Mouse (Mus musculus) testis, adult 2 months (tissue): Measurements from ENCODE around the gene Efcc1. TPM values are rescaled to one million over a fixed set of nuclear protein-coding genes. Genes with fewer than 3 reads are reported as not detected.

Source experiments
- H3K27ac ChIP-seq: fragments of 200-500 bp; 2 replicates; pipeline ENCODE4 v1.5.1; 2012; ENCODE audit warnings: low read depth, low read length; ENCODE audit not compliant: control insufficient read depth, insufficient read depth
- H3K27me3 ChIP-seq: fragments of 200-500 bp; 2 replicates; pipeline ENCODE4 v1.6.1; 2012; ENCODE audit warnings: mild to moderate bottlenecking, low read length, moderate library complexity; ENCODE audit not compliant: control insufficient read depth, insufficient read depth
- H3K36me3 ChIP-seq: fragments of 200-500 bp; 2 replicates; pipeline ENCODE4 v1.6.1; 2012; ENCODE audit warnings: mild to moderate bottlenecking, low read length; ENCODE audit not compliant: control insufficient read depth, insufficient read depth
- H3K4me1 ChIP-seq: fragments of 200-500 bp; 2 replicates; pipeline ENCODE4 v1.6.1; 2012; ENCODE audit warnings: low read length; ENCODE audit not compliant: control insufficient read depth, insufficient read depth
- H3K4me3 ChIP-seq: fragments of 200-500 bp; 2 replicates; pipeline ENCODE4 v1.5.1; 2012; ENCODE audit warnings: low read depth, mild to moderate bottlenecking, low read length, moderate library complexity, mixed read lengths; ENCODE audit not compliant: control insufficient read depth
- CTCF ChIP-seq: fragments of 200-500 bp; IDR thresholded peaks from 2 replicates; pipeline ENCODE4 v1.5.1; 2012; ENCODE audit warnings: low read depth, mild to moderate bottlenecking, inconsistent platforms, low read length, moderate library complexity; ENCODE audit not compliant: control insufficient read depth, insufficient read depth, insufficient replicate concordance
- POLR2A ChIP-seq: fragments of 200-500 bp; IDR thresholded peaks from 2 replicates; pipeline ENCODE4 v1.6.1; 2012; ENCODE audit warnings: low read depth, mild to moderate bottlenecking, inconsistent platforms, low read length, moderate library complexity; ENCODE audit not compliant: control insufficient read depth
- polyA plus RNA-seq: library from polyadenylated mRNA; depleted of rRNA; stranded (reverse); fragments of >200 nt; gene quantifications from 2 replicates; pipeline ENCODE4 v1.2.3, GENCODE M21; 2012

The Efcc1 gene
- polyA plus RNA-seq, 1 experiment, result 0.68 TPM

DNA sequence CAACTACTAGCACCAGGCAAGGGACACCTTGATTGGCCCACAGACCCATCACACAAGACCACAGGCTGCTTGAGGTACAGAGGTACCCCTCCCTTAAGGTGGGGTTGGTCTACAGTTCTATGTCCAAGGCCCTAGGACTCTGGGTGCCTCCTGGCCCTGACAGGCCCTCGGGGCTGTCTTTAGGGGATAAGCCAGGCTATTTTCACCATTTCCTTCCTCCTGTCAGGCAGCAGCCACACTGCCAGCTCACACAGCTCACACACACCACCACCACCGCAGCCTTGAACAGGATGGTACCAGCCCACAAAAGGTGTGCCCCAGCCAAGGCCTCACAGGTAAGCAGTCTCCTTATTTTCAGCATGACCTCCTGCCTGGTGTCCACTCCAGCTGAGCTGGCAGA, 47.2 kb downstream of the Efcc1 start, which contains the start of gene Gp9:
Gp9 (plus strand) TSS at position 231 of the 400 bp plus-strand sequence.
- Histone ChIP-seq H3K4me1 (no peaks in the 10 kb centered on the region), H3K27ac (no peak within 1 kb of the TSS)
- no peak for TF ChIP-seq CTCF
- no peak for TF ChIP-seq POLR2A

GRCm38 (mm10) chr6:87778294-87779173, 47.9 kb downstream of the Efcc1 start:
- Histone ChIP-seq H3K27ac (no peak overlapping the region), H3K4me1 (no peaks in the 10 kb centered on the region), H3K36me3 (no peaks in the 10 kb centered on the region), H3K4me3 (no peak overlapping the region), H3K27me3 (no peaks in the 10 kb centered on the region)
- TF ChIP-seq CTCF (no peak), POLR2A (no peak)

More for the DNA sequence above, 47.2 kb downstream of the Efcc1 start, which contains the start of gene Gp9:
- Histone ChIP-seq H3K4me3 (no peak within 1 kb of the TSS), H3K36me3 (no peaks in the 10 kb centered on the region), H3K27me3 (no peaks in the 10 kb centered on the region)

DNA sequence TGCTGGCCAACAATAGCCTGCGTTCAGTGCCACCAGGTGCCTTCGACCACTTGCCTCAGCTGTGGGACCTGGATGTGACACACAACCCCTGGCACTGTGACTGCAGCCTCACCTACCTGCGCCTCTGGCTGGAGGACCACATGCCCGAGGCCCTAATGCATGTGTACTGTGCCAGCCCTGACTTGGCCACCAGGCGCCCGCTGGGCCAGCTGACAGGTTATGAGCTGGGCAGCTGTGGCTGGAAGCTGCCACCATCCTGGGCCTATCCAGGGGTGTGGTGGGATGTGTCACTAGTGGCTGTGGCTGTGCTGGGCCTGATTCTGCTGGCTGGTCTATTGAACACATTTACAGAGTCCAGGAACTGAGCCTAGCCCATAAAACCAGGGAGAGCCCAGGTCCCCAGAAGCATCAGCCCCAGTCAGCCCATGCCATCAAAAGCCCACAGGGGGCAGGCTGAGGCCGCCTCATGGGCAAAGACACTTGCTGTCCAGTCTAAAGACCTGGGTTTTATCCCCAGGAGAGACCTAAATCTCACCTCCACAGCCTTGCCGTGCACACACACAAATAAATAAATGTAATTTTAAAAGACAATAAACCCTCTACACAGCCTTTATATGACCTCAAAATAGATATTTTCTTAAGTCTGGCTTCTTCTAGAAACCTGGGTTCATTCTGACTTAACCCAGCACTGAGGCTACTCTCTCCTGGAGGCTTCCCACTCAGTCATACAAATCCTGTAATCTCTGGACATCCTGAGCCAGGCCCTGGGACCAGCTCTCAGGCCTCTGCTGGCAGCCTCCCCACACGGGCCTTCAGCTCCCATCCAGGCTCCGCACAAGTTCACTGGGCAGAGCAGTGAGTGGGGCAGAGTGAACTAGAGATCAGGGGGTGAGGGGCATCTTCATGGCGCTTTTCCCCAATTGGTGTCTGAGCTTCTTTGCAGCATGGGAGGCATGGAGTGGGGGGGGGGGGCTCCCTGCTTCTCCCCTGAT, 48.8 kb downstream of the Efcc1 start:
- H3K4me3 ChIP-seq, result no peak overlapping the region
- TF ChIP-seq POLR2A, result no peak
- TF ChIP-seq CTCF, result peak; percentile 27; the same call in 1 of the 2 replicates
- H3K36me3 ChIP-seq, result no peaks in the 10 kb centered on the region
- H3K27ac ChIP-seq, result no peak overlapping the region
- no peaks in the 10 kb centered on the region for H3K27me3 ChIP-seq
- no peaks in the 10 kb centered on the region for H3K4me1 ChIP-seq

DNA sequence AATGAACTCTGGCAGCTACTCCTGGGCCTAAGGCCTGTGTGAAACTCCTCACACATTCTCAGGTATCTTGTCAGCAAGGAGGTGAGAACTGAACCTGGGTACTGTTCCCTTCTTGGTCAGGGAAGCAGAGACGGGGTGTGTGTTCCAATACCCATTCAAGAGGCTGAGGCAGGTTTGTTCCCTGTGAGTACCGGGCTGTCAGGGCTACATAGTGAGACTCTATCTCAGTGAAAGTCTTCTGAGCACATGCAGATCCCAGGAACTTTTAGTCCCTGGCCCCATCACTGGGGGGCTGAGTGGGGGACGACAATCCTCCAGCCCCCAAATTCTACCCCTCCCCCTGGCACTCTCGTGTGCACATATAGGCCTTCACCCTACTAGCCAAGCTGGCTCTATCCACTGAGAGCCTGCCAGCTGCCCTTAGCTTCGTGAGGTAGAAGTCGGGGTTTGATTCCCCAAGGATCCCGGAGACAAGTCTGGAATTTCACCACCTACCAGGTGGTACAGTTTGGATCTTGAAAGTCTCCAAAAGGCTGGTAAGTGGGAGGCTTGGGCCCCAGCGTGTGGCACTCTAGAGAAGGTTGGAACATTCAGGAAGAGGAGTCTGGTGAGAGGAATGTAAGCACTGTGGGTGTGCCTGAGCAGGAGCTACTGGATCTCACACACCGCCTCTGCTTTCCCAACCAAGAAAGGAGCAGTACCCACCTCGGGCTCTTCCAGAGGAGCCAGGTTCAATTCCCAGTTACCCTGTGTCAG, 50.1 kb downstream of the Efcc1 start:
- Histone ChIP-seq H3K4me3 (no peak overlapping the region), H3K27me3 (no peaks in the 10 kb centered on the region), H3K4me1 (no peaks in the 10 kb centered on the region), H3K27ac (no peak overlapping the region), H3K36me3 (no peaks in the 10 kb centered on the region)
- TF ChIP-seq POLR2A (no peak), CTCF (no peak)

- H3K4me3 ChIP-seq, result no peak overlapping the region
- TF ChIP-seq POLR2A (no peak), CTCF (no peak)
- H3K27ac ChIP-seq, result no peak overlapping the region
- 0 out of 2 replicates have a peak, but pooled peaks cover 3% of the 10 kb centered on the region for H3K4me1 ChIP-seq
- H3K36me3 ChIP-seq, result no peaks in the 10 kb centered on the region
- no peaks in the 10 kb centered on the region for H3K27me3 ChIP-seq
Observed at GRCm38 (mm10) chr6:87784033-87784432, 53.4 kb downstream of the Efcc1 start.

DNA sequence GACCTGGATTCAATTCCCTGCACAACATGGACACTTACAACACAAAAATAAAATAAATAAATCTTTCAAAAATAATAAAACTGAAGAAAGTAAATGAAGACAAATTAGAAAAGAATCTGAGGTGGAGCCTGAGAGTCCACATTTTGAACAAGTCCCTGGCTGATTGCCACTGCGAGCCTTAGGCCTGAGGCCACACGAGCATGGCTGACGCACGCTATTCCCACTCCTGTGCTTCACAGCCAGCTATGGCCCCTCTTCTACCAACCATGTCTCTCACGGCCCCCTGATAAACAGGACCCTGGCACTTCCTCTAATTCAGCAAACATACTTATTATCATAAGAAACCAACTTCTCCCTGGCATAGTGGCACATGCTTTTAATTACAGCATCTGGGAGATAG, 56.0 kb downstream of the Efcc1 start:
- TF ChIP-seq CTCF (no peak), POLR2A (no peak)
- peaks cover 11% of the 10 kb centered on the region for H3K4me1 ChIP-seq
- no peak overlapping the region for H3K4me3 ChIP-seq
- peaks cover 2% of the 10 kb centered on the region for H3K36me3 ChIP-seq
- H3K27ac ChIP-seq, result no peak overlapping the region
- no peaks in the 10 kb centered on the region for H3K27me3 ChIP-seq
